Mouse (Mus musculus) E14TG2a.4 (cell line): ENCODE measurements around the gene Fam227a.

Experiments
- CTCF ChIP-seq: conservative IDR thresholded peaks from 2 replicates; pipeline ENCODE4 v1.5.1; 2014; ENCODE audit warnings: low read length
- NANOG ChIP-seq: IDR thresholded peaks from 2 replicates; pipeline ENCODE4 v1.6.1; 2014; ENCODE audit warnings: borderline replicate concordance, low read length, mixed read lengths
- POU5F1 ChIP-seq: IDR thresholded peaks from 2 replicates; pipeline ENCODE4 v1.6.1; 2014; ENCODE audit warnings: low read length, borderline replicate concordance

- TF ChIP-seq CTCF: peak; percentile 10; the same call in 1 of the 2 replicates
- no peak for TF ChIP-seq POU5F1
- no peak for TF ChIP-seq NANOG
These were observed 10.4 kb upstream of the Fam227a start for GRCm38 (mm10) chr15:79669195-79669594.
